Mouse (Mus musculus) leukemia stem cell, adult 10-12 weeks (primary cell): ENCODE measurements around the gene Olfr878. TPM values are rescaled to one million over a fixed set of nuclear protein-coding genes. Genes with fewer than 3 reads are reported as not detected.

Experiments used
- polyA plus RNA-seq: library from polyadenylated mRNA; stranded (reverse); fragments of >175 nt; gene quantifications from 2 replicates; pipeline ENCODE4 v1.2.3, GENCODE M21; 2012; ENCODE audit warnings: low replicate concordance

Gene Olfr878
- not detected in 2 replicates for polyA plus RNA-seq

DNA sequence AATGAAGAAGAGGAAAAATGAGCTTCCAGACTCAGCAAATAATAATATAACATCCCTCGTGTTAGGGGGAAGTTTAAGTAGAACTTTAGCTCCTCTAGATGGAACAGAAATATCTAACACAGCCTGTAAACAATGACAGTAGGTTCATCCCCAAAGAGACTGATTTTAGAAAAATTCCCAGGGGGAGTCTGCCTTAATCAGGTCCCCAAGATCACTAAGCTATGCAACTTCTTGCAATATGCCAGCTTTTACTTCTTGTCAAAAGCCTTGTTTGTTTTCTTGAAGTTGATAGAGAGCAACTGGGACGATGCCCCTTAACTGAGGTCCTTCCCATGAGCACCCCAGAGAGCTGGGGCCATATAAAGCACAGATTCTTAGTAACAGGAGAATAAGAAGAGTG, at the start of gene Olfr878:
Gene Olfr878 (plus strand): TSS at position 301 of the 400 bp plus-strand sequence.

DNA sequence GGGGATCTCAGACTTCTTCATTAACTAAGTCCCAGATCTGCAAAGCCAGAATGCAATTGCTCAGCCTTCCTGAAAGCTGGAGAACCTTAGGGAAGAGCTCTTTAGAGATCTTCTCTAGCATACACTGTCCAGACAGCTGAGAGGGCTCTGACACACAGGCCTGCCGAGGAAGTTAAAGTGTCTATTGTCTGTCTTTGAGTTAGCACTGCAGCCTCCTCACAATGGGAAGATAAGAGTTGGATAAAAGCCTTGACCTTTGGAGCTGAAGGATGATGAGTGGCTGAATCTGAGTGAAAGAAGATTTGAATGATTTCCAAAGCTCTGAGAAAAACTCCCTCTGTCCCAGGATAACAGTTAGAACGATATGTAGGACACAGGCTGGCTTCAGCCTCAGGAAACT, 21.0 kb upstream of the Olfr878 start, which contains the start of gene Olfr145:
Gene Olfr145 (plus strand): TSS at position 64 of the 400 bp plus-strand sequence.

Other genes starting within 250 kb of the Olfr878 start
- not detected in 2 replicates for gene Panx3, start 248.6 kb upstream of the Olfr878 start, polyA plus RNA-seq
- gene Olfr160, start 201.6 kb upstream of the Olfr878 start, polyA plus RNA-seq: not detected in 2 replicates
- not detected in 2 replicates for gene Olfr874, start 172.7 kb upstream of the Olfr878 start, polyA plus RNA-seq
- not detected in 2 replicates for gene Olfr875, start 146.0 kb upstream of the Olfr878 start, polyA plus RNA-seq
- gene Olfr876, start 114.8 kb upstream of the Olfr878 start, polyA plus RNA-seq: not detected in 2 replicates
- not detected in 2 replicates for gene Olfr877, start 63.6 kb upstream of the Olfr878 start, polyA plus RNA-seq
- gene Olfr145, start 21.1 kb upstream of the Olfr878 start, polyA plus RNA-seq: 0.03 TPM in 1 of 2 replicates, not detected in the other
- not detected in 2 replicates for gene Olfr881, start 74.0 kb downstream of the Olfr878 start, polyA plus RNA-seq
- gene Olfr883, start 108.0 kb downstream of the Olfr878 start, polyA plus RNA-seq: not detected in 2 replicates
- gene Olfr884, start 128.7 kb downstream of the Olfr878 start, polyA plus RNA-seq: not detected in 2 replicates
- gene Olfr885, start 143.5 kb downstream of the Olfr878 start, polyA plus RNA-seq: not detected in 2 replicates
- 0.05 TPM in 1 of 2 replicates, not detected in the other for gene Olfr887, start 166.2 kb downstream of the Olfr878 start, polyA plus RNA-seq
- not detected in 2 replicates for gene Olfr888, start 190.3 kb downstream of the Olfr878 start, polyA plus RNA-seq
- gene Olfr889, start 197.4 kb downstream of the Olfr878 start, polyA plus RNA-seq: not detected in 2 replicates
- not detected in 2 replicates for gene Olfr890, start 224.7 kb downstream of the Olfr878 start, polyA plus RNA-seq